Mouse (Mus musculus): ENCODE results near the gene Ntm. TPM values are rescaled to one million over a fixed set of nuclear protein-coding genes. Genes with fewer than 3 reads are reported as not detected.

Ntm gene
- polyA plus RNA-seq, 1 experiment from 2014 or later = 134 TPM

- peaks cover 18% of the 10 kb centered on the region for H3K27me3 ChIP-seq (replicated peaks; ENCODE audit: control insufficient read depth, insufficient read depth, low read length)
- WGBS = 90% methylated on average over 5 of the region's 5 CpGs
These were observed 566.8 kb downstream of the Ntm start for GRCm38 (mm10) chr9:29396101-29396500.

GRCm38 (mm10) chr9:29393136-29393535 is 569.8 kb downstream of the Ntm start:
- no peak overlapping the region for H3K4me2 ChIP-seq (ENCODE audit: low read length)
- H3K9me3 ChIP-seq (ENCODE audit: control insufficient read depth, low read length) = no peaks in the 10 kb centered on the region
- no peak overlapping the region for H3K4me3 ChIP-seq (replicated peaks; ENCODE audit: low read length)
- WGBS = 98% methylated on average over 4 of the region's 4 CpGs
- peaks cover 14% of the 10 kb centered on the region for H3K27me3 ChIP-seq (replicated peaks; ENCODE audit: control insufficient read depth, insufficient read depth, low read length)
- no peak for ATAC-seq
- H3K4me1 ChIP-seq (replicated peaks; ENCODE audit: control insufficient read depth, insufficient read depth, low read length) = peaks cover 12% of the 10 kb centered on the region
- H3K36me3 ChIP-seq (ENCODE audit: control insufficient read depth, insufficient read depth) = no peaks in the 10 kb centered on the region
- no peak overlapping the region for H3K27ac ChIP-seq (ENCODE audit: low read length)
- H3K9ac ChIP-seq (replicated peaks; ENCODE audit: low read depth, low read length) = no peak overlapping the region

More at GRCm38 (mm10) chr9:29396101-29396500, 566.8 kb downstream of the Ntm start:
- Histone ChIP-seq H3K36me3 (ENCODE audit: control insufficient read depth, insufficient read depth) (no peaks in the 10 kb centered on the region), H3K4me3 (replicated peaks; ENCODE audit: low read length) (no peak overlapping the region), H3K9me3 (ENCODE audit: control insufficient read depth, low read length) (no peaks in the 10 kb centered on the region), H3K27ac (ENCODE audit: low read length) (no peak overlapping the region), H3K4me2 (ENCODE audit: low read length) (no peak overlapping the region), H3K9ac (replicated peaks; ENCODE audit: low read depth, low read length) (no peak overlapping the region), H3K4me1 (replicated peaks; ENCODE audit: control insufficient read depth, insufficient read depth, low read length) (peaks cover 5% of the 10 kb centered on the region)
- ATAC-seq = no peak

- Histone ChIP-seq H3K36me3 (ENCODE audit: control insufficient read depth, insufficient read depth) (no peaks in the 10 kb centered on the region), H3K27me3 (replicated peaks; ENCODE audit: control insufficient read depth, insufficient read depth, low read length) (peaks cover 10% of the 10 kb centered on the region), H3K4me2 (ENCODE audit: low read length) (no peak overlapping the region), H3K4me3 (replicated peaks; ENCODE audit: low read length) (no peak overlapping the region), H3K9ac (replicated peaks; ENCODE audit: low read depth, low read length) (no peak overlapping the region), H3K4me1 (replicated peaks; ENCODE audit: control insufficient read depth, insufficient read depth, low read length) (peaks cover 12% of the 10 kb centered on the region), H3K27ac (ENCODE audit: low read length) (no peak overlapping the region), H3K9me3 (ENCODE audit: control insufficient read depth, low read length) (no peaks in the 10 kb centered on the region)
- peak; percentile 91 for ATAC-seq
- WGBS = 36% methylated on average over 11 of the region's 11 CpGs
These were observed 572.0 kb downstream of the Ntm start for GRCm38 (mm10) chr9:29390796-29391517.

- H3K9me3 ChIP-seq (ENCODE audit: control insufficient read depth, low read length) = no peaks in the 10 kb centered on the region
- H3K9ac ChIP-seq (replicated peaks; ENCODE audit: low read depth, low read length) = no peak overlapping the region
- peaks cover 16% of the 10 kb centered on the region for H3K27me3 ChIP-seq (replicated peaks; ENCODE audit: control insufficient read depth, insufficient read depth, low read length)
- no peak overlapping the region for H3K4me2 ChIP-seq (ENCODE audit: low read length)
- ATAC-seq = no peak
- H3K4me1 ChIP-seq (replicated peaks; ENCODE audit: control insufficient read depth, insufficient read depth, low read length) = peaks cover 12% of the 10 kb centered on the region
- H3K36me3 ChIP-seq (ENCODE audit: control insufficient read depth, insufficient read depth) = no peaks in the 10 kb centered on the region
- H3K27ac ChIP-seq (ENCODE audit: low read length) = no peak overlapping the region
- no peak overlapping the region for H3K4me3 ChIP-seq (replicated peaks; ENCODE audit: low read length)
- WGBS = 51% methylated on average over 7 of the region's 7 CpGs
These were observed 573.7 kb downstream of the Ntm start for GRCm38 (mm10) chr9:29389224-29389623.

GRCm38 (mm10) chr9:29387136-29387535 is 575.8 kb downstream of the Ntm start:
- Histone ChIP-seq H3K4me3 (replicated peaks; ENCODE audit: low read length) (no peak overlapping the region), H3K27ac (ENCODE audit: low read length) (no peak overlapping the region), H3K27me3 (replicated peaks; ENCODE audit: control insufficient read depth, insufficient read depth, low read length) (peaks cover 11% of the 10 kb centered on the region), H3K36me3 (ENCODE audit: control insufficient read depth, insufficient read depth) (no peaks in the 10 kb centered on the region), H3K4me1 (replicated peaks; ENCODE audit: control insufficient read depth, insufficient read depth, low read length) (peaks cover 12% of the 10 kb centered on the region), H3K9me3 (ENCODE audit: control insufficient read depth, low read length) (no peaks in the 10 kb centered on the region), H3K9ac (replicated peaks; ENCODE audit: low read depth, low read length) (no peak overlapping the region), H3K4me2 (ENCODE audit: low read length) (no peak overlapping the region)
- 55% methylated on average over 4 of the region's 4 CpGs for WGBS
- ATAC-seq = no peak

GRCm38 (mm10) chr9:29377172-29378002 is 585.6 kb downstream of the Ntm start:
- H3K27me3 ChIP-seq (replicated peaks; ENCODE audit: control insufficient read depth, insufficient read depth, low read length) = peaks cover 5% of the 10 kb centered on the region; the same call in 1 of the 2 replicates
- H3K4me2 ChIP-seq (ENCODE audit: low read length) = no peak overlapping the region
- no peak for ATAC-seq
- no peak overlapping the region for H3K9ac ChIP-seq (replicated peaks; ENCODE audit: low read depth, low read length)
- H3K4me3 ChIP-seq (replicated peaks; ENCODE audit: low read length) = no peak overlapping the region
- H3K9me3 ChIP-seq (ENCODE audit: control insufficient read depth, low read length) = no peaks in the 10 kb centered on the region
- H3K27ac ChIP-seq (ENCODE audit: low read length) = no peak overlapping the region
- H3K36me3 ChIP-seq (ENCODE audit: control insufficient read depth, insufficient read depth) = no peaks in the 10 kb centered on the region
- peaks cover 4% of the 10 kb centered on the region; the same call in 1 of the 2 replicates for H3K4me1 ChIP-seq (replicated peaks; ENCODE audit: control insufficient read depth, insufficient read depth, low read length)
- 87% methylated on average over 12 of the region's 12 CpGs for WGBS

GRCm38 (mm10) chr9:29371341-29371740 is 591.6 kb downstream of the Ntm start:
- Histone ChIP-seq H3K9me3 (ENCODE audit: control insufficient read depth, low read length) (no peaks in the 10 kb centered on the region), H3K4me2 (ENCODE audit: low read length) (no peak overlapping the region), H3K4me1 (replicated peaks; ENCODE audit: control insufficient read depth, insufficient read depth, low read length) (no peaks in the 10 kb centered on the region), H3K36me3 (ENCODE audit: control insufficient read depth, insufficient read depth) (no peaks in the 10 kb centered on the region), H3K4me3 (replicated peaks; ENCODE audit: low read length) (no peak overlapping the region), H3K9ac (replicated peaks; ENCODE audit: low read depth, low read length) (no peak overlapping the region), H3K27ac (ENCODE audit: low read length) (no peak overlapping the region), H3K27me3 (replicated peaks; ENCODE audit: control insufficient read depth, insufficient read depth, low read length) (no peaks in the 10 kb centered on the region)
- ATAC-seq = no peak
- 83% methylated on average over 3 of the region's 3 CpGs for WGBS

GRCm38 (mm10) chr9:29369621-29370020 is 593.3 kb downstream of the Ntm start:
- Histone ChIP-seq H3K4me2 (ENCODE audit: low read length) (no peak overlapping the region), H3K9ac (replicated peaks; ENCODE audit: low read depth, low read length) (no peak overlapping the region), H3K4me1 (replicated peaks; ENCODE audit: control insufficient read depth, insufficient read depth, low read length) (peaks cover 3% of the 10 kb centered on the region), H3K9me3 (ENCODE audit: control insufficient read depth, low read length) (no peaks in the 10 kb centered on the region), H3K27me3 (replicated peaks; ENCODE audit: control insufficient read depth, insufficient read depth, low read length) (no peaks in the 10 kb centered on the region), H3K27ac (ENCODE audit: low read length) (no peak overlapping the region), H3K4me3 (replicated peaks; ENCODE audit: low read length) (no peak overlapping the region), H3K36me3 (ENCODE audit: control insufficient read depth, insufficient read depth) (no peaks in the 10 kb centered on the region)
- ATAC-seq = no peak
- WGBS = 70% methylated on average over 3 of the region's 3 CpGs

- no peaks in the 10 kb centered on the region for H3K36me3 ChIP-seq (ENCODE audit: control insufficient read depth, insufficient read depth)
- H3K4me1 ChIP-seq (replicated peaks; ENCODE audit: control insufficient read depth, insufficient read depth, low read length) = peaks cover 3% of the 10 kb centered on the region
- H3K27ac ChIP-seq (ENCODE audit: low read length) = no peak overlapping the region
- H3K9me3 ChIP-seq (ENCODE audit: control insufficient read depth, low read length) = no peaks in the 10 kb centered on the region
- 54% methylated on average over 3 of the region's 3 CpGs for WGBS
- H3K4me3 ChIP-seq (replicated peaks; ENCODE audit: low read length) = no peak overlapping the region
- H3K9ac ChIP-seq (replicated peaks; ENCODE audit: low read depth, low read length) = no peak overlapping the region
- H3K4me2 ChIP-seq (ENCODE audit: low read length) = no peak overlapping the region
- no peak for ATAC-seq
- H3K27me3 ChIP-seq (replicated peaks; ENCODE audit: control insufficient read depth, insufficient read depth, low read length) = no peaks in the 10 kb centered on the region
These were observed 594.6 kb downstream of the Ntm start for GRCm38 (mm10) chr9:29368291-29368690.
